Mouse (Mus musculus) lung, adult 2 months (tissue): ENCODE data around the gene Rhbg.

ENCODE experiments used
- CTCF ChIP-seq: fragments of 200-500 bp; IDR thresholded peaks from 2 replicates; pipeline ENCODE4 v1.5.1; 2011; ENCODE audit warnings: mild to moderate bottlenecking, low read length, control low read depth; ENCODE audit not compliant: insufficient read depth
- POLR2A ChIP-seq: fragments of 200-500 bp; IDR thresholded peaks from 2 replicates; pipeline ENCODE4 v1.6.1; 2011; ENCODE audit warnings: low read depth, mild to moderate bottlenecking, control low read depth, low read length, borderline replicate concordance; ENCODE audit errors: extremely low read depth

DNA sequence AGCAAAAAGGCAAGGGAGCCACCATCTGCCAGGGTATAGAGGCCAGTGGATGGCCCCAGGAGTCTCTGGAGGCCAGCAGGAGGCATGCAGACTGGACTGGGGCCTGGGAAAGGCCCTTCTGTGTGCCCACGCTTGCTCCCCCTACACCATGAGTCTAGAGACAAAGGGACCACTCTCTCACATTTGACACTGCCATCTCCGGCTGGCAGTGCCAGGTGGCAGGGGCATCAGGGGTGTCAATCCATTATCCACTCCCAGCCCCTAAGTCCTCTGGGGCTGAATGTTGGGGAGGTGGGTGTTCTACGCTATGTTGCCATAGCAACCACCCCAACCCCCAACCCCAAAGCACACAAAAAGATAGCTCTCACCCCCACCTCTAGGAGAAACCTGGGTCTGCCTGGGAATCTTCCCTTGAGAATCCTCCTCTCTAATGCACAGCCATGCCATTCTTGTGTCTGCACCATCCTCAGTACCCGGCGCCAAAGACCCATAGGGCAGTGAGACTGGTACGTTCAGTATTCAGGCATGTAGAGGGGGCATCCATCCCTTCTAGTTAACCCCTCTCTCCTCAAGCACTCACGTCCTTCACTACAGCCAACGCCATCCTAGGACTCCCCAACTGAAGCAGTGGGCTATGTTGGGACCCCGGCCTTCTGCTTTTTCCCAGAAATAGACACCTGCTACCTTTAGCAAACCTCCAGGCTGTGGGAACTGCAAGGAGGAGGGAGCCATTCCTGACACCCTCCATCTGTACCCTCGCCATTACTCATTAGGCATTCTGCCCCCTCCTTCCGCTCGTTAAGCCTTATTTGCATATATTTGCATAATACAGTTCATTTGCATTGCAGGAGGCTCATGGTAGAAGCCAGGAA is 32.8 kb downstream of the Rhbg start:
- TF ChIP-seq POLR2A (no peak), CTCF (no peak)
